Mouse (Mus musculus) C3H10T1/2 (cell line): ENCODE data around the gene Rif1. TPM values are rescaled to one million over a fixed set of nuclear protein-coding genes. Genes with fewer than 3 reads are reported as not detected.

Experiments used
- polyA plus RNA-seq, 2 experiments: library from polyadenylated mRNA; unstranded; fragments of >200 nt; fragmentation: generic; extraction: Trizol; gene quantifications; one replicate each; pipeline ENCODE4 v1.2.1; 2012; ENCODE audit warnings: missing spikeins in 2 of 2

The Rif1 gene
- 1 to 10 TPM in 1 of 2 experiments, under 1 TPM in 1; 0.35 to 1.4 TPM for polyA plus RNA-seq

GRCm38 (mm10) chr2:52072491-52073140, at the start of gene Rif1:
Gene Rif1, plus strand, starts transcription at chr2:52072832.

GRCm38 (mm10) chr2:52037882-52038281, 34.8 kb upstream of the Rif1 start, which contains the start of gene Tnfaip6:
Gene Tnfaip6, plus strand, starts transcription at chr2:52038009.

Other genes starting within 250 kb of the Rif1 start
- gene Rbm43, start 137.7 kb upstream of the Rif1 start, polyA plus RNA-seq, result 10 to 100 TPM in 1 of 2 experiments, 1 to 10 TPM in 1; 1.3 to 18.1 TPM
- 10 to 100 TPM in 1 of 2 experiments, 1 to 10 TPM in 1; 1.3 to 13.4 TPM for gene Nmi, start 99.3 kb upstream of the Rif1 start, polyA plus RNA-seq
- gene Tnfaip6, start 34.8 kb upstream of the Rif1 start, polyA plus RNA-seq, result 10 to 100 TPM in 1 of 2 experiments, under 1 TPM in 1; 0.26 to 10.5 TPM